Mouse (Mus musculus) layer of hippocampus, adult 8-10 months (tissue): ENCODE results near the gene Baiap3. TPM values are rescaled to one million over a fixed set of nuclear protein-coding genes. Genes with fewer than 3 reads are reported as not detected.
A peak's percentile ranks its signal among the peaks of the same experiment; 100 is the strongest.

Experiments
- DNase-seq, 2 experiments: peaks; one replicate each; pipeline ENCODE4 v3.0.0; 2022; ENCODE audit warnings: low spot score in 2 of 2
- total RNA-seq, 4 experiments: library from RNA; stranded (reverse); gene quantifications; 2 replicates each; pipeline ENCODE4 v1.2.4; 2022

The Baiap3 gene
- 10 to 100 TPM in 3 of 4 experiments, 1 to 10 TPM in 1; 9.6 to 16.7 (median 11.0) TPM for total RNA-seq

DNA sequence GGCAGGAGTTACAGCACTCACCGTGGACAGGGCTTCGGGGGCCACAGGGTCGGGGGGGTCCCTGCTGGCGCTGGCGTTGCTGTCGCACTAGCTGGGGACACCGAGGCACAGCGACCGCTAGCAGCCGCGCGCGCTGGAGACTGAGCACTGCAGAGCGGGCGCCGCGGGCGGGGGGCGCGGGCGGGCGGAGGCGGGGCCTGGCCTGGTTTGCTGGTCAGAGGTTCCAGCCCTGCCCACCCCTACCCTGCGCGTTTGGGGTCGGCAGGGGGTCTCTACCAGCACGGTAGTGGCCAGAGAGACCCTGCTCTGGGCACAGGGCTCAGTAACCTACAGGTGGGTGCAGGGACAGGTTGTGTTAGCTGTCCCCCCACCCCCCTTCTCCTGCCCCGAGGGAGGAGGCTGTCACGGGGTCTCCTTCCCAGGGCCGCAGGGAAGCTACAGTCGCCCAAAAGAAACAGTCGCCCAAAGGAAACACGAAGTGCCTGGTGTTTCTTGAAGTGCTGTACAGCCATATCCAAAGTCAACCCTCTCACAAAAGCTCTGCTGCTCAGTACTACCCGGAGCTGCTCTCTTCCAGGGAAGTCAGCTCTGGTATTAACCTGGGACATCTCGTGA is at the start of gene Baiap3:
Baiap3 (minus strand) TSS at position 225 of the 615 bp plus-strand sequence.
- no peak for DNase-seq

DNA sequence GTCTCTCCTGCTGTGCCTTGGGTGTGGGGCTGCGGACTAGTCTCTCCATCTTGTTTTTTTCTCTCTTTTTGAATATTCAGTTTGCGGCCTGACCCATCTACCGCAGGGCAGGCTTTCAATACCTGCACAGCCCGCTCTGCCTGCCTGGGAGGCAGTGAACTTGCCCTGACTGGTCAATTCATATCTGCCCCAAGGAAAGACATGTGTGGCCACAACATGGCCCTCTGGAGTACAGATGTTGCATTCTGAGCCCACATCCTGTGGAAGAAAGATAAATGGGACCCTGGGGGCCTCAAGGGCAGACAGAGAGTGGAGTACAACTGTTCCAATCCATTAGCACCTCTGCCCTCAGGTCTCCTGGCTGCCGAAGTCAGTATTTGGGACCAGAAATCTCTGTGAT is 41.9 kb upstream of the Baiap3 start, which contains the start of gene Prss34:
Prss34 (plus strand) TSS at position 301 of the 400 bp plus-strand sequence.
- DNase-seq = no peak

DNA sequence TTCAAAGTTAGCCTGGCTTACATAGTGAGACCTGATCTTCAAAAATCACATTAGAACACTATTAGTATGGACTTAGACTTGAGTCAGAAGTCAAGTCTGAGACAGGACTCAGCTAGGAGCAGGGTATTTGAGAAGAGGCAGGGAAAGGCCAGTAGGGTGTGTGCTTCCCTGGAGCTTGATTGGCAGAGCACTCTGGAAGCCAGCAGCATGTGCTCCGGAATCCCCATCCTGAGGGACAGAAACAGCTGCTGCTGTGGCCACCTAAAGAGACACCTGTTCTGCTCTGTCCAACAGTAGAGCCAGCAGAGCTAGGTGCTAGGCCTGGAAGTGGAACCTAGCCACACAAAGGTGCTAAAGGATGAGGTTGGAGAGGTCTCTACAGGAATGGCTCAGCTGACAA is 37.9 kb upstream of the Baiap3 start:
- DNase-seq = no peak

DNA sequence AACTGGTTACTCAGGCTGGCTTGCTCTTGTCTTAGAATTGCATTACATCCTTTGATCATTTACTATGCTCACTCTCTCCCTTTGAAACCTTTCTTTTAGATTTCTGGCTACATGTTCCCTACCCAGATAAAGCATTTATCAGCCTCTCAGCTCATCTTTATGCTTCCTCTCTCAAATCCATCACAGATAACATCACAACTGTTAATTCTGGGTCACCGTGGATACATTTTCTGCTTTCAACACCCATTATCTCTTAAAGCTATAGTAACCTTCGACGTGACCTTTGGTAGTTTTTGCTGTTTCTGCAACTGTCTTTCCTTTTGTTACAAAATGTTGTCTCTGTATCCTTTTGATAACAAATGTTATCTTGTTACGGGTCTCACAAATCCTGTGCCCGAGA is 37.3 kb upstream of the Baiap3 start:
- DNase-seq = no peak

DNA sequence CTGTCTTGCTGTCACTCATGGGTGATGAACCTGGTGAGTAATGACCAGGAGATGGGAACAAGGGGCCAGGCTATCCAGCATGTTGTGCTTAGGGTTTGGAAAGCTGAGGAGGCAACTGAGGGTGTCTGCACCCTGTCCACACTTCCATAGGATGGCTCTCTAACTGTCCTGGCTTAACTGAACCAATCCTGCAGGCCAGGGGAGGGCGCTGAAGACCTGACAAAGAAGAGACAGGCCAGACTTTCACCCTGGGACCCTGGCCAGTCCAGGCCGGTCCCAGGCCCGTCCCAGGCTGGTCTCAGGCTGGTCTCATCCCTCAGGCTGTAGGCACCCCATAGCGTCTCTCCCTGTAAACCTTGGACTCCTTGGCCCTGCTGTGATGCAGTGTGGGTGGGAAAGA is 34.2 kb upstream of the Baiap3 start:
- DNase-seq = no peak

DNA sequence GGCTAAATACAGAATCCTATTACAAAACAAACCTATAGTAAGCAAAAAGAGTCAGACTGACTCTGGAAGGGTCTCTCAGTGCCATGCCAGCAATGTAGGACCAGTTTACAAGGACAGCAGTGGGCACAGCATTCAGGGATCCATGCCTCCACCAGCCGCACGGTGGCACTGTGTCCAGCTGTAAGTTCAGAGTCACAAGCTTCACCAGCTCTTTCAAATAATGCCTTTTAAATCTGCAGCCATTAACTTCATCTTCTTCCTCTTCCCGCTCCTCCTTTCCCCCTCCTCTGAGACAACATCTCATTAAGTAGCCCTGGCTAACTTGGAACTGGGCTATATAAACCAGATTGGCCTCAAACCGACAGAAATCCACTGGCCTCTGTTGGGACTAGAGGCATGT is 32.7 kb upstream of the Baiap3 start:
- peak in 1 of 2 experiments; percentile 47 for DNase-seq

DNA sequence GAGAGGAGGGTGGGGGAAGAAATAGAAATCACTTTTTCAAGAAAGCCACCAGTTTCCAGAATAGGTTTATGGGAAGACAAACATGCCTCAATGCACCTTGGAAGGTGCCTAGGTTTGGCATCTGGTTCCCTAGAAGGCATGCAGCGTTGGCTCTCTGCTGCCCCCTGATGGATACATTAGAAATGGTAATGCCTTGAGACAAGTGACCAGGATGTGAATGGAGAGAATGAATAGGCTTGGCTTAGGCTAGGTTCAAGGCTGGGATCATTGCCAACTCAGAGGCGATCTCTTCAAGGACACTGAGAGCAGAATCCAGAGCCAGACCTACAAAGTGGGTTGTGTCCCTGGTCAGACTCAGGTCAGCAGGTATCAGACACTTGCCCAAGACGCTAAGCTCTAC is 28.9 kb upstream of the Baiap3 start:
- peak; percentile 26 to 56 for DNase-seq

DNA sequence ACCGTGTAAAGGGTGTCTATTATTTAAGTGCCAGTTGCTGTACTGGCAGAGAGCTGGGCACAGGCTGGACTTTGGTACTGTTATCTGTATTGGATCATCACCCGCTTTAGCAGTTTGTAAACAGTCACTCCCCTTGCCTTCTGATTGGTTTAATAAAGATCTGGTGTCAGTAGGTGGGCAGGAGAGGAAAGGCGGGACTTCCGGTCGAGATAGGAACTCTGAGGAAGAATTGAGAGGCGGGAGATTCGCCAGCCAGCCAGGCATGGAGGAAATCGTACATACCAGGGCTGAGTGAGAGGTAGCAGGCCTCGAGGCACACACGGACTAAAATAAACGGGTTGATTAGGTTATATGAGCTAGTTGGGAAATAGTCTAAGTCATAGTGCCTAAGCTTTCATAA is 26.0 kb upstream of the Baiap3 start:
- no peak for DNase-seq

DNA sequence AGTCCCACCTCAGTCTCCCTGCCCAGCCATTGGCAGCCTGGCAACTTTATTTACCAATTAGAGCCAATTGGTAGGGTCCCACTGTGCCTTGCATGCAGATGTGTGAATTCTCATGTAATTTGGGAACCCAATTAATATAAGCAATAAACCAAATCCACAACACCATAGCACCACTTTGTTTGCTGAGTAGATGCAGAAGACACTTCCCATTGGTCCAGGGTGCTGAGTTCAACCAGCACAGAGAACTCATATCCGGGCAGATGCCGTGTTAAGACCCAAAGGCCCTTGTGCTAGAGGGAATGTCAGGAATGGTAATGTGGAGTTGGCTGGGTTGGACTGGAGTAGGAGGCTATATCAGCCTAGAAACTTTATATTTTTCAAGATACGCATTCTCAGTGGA is 19.7 kb upstream of the Baiap3 start:
- DNase-seq = no peak

DNA sequence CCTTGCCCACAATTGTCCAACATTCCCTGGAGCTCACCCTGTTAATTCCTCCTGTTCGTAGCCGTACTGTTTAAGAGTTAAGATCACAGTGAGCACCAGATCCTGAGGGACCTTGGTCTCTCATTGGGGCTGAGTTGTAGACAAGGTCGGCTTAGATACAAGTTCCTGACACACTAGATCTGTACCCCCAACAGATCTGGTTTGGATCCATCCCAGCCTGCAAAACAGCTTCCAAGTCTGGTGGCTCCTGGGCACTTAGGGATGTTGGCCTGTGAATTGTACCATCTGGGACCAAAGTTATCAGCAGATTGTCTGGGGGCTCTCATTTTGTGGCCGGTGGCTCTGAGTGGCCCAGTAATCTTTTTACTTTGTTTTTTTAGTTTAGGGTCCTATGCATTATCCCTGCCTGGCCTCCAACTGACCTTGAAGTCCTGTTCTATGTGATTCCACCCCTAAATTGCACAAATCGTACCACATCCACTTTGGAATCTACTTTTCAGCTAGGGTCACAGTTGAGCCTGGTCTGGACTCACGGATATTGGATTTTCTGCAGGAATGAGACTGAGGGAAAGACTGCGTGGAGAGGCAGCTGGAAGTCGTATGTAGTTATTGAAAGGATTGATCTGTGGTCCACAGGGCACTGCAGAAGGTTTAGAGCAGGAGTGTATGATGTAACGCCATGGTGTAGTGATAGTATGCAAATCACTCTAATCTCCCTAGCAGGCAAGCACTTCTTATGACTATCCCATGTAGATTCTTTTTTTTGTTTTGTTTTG is 18.6 kb upstream of the Baiap3 start, which contains the start of gene Ube2i:
Ube2i (minus strand) TSS at position 52 of the 776 bp plus-strand sequence.
- DNase-seq = no peak

DNA sequence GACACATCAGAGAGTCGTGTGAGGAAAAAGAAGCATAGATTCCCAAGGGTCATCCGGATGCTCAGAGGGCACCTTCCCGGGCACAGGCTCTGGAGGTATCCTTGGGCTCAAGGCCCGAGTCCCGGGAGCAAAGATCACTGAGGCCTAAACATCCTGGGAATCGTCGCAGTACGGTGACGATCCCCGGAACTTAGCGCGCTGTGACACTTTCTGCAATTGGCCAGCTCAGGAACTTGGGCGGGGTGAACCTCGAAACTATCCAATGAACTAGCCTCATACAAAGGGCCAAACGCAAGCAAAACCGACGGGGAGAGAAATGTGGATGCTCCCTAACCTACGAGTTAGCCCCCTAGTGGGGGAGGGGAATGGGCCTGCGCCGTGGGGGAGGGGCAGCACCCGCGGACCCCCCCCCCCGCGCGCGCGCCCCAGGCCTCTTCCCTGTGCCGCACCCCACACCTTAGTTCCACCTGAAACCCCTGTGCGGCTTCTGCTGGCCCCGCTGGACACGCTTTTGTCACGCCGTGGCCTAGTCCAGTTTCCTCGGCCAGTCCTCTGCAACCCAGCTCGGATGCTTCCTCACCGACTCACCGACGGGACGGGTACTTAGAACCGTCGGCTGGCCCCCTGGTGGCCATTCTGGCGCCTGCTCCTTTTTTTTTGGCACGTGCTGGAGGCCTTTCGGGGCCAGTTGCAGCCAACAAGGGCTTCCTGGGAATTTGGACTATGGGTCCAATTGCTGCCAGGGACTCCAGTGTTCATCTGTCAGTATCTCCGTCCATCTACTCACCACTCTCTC is 17.7 kb upstream of the Baiap3 start:
- DNase-seq = peak; percentile 92 to 98

DNA sequence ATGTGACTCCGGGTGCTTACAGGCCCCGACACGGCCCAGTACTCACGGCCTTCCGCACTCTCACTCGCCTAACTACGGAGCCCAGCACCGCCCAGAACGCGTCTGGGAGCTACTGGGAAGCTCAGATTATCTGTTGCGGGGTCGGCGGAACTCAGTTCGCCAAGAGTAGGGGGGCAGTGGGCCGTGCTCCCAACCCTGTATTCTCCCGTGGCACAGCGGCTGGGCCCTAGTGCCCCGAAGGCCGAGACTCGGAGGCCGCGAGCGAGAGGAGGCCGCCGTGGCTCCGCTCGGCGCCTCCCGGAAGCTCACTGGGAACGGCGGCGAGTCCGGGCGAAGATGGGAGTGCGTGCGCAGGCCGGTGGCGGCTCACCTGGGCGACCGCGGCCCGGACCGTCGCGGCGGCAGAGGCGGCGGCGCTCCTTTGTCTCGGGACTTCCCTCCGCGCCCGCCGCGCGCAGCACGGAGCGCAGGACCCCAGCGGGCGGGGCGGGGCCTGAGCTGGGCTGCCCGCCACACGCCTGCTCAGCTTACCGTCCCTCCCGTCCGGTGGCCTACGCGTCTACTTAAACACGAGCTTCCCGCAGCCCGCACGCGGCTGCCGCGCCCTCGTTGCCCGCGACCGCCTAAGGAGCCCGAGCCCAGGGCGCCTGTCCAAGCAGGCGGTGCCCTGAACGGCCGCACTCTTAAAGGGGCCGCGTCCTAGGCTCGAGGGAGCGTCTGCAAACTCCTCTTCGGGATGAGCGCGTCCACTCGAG is 17.0 kb upstream of the Baiap3 start:
- peak; percentile 82 to 93 for DNase-seq

DNA sequence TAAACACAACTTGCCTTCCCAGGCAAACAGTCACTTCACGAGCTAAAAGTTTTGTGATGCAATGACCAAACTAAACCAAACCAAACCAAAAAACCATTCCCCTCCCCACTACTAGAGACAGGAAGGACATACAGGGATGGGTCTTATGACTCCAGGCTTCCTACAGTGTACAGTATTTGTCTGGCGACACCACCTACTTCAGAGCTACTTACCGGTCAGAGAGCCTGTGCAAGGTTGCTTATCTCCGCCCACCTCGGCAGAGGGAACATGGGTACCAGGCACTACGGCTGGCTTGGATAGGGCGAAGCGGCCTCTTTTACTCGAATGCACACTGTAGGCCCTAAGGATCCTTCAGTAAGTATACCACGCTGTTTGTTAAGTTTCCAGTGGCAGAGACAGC is 16.2 kb upstream of the Baiap3 start:
- no peak for DNase-seq

DNA sequence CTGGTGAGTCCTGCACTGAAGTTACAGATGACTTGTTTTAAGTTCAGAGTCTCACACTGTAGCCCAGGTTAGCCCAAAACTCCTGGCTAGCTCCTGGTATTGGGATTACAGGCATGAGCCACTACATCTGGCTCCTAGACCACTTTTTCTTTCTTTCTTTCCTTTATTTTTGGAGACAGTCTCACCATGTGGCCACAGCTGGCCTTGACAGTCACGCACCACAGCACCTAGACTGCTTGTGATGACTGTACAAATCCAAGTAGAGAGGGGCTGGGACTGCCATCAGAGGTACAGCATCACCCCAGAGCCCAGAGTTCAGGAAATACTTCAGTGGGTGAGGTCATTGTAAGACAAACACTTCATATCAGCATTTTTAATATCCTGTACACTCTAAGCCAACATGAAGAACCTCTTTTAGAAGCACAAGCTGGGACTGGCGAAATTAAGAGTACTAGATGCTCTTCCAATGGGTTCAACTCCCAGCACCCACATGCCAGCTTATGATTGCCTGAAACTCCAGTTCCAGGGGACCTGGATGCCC is 14.7 kb upstream of the Baiap3 start:
- no peak for DNase-seq

DNA sequence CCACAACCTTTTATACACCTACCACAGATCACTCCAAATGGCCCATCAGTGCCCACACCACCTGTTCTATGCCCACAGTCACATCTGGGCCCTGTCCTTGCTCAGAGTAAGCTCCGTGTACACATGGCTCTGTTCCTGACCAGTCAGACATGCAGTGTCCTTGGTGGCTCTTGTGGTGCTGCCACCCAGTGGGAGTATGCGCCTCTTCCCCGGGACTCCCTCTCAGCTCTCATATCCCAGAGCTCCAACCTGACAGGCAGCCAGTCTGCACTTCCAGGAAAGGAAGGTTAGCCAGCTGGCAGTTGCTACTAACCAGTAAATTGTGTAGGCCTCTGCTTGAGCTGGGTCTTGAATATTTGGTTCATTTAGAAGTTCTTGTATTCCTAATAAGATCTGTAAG is 8.3 kb upstream of the Baiap3 start:
- DNase-seq = peak in 1 of 2 experiments; percentile 44

DNA sequence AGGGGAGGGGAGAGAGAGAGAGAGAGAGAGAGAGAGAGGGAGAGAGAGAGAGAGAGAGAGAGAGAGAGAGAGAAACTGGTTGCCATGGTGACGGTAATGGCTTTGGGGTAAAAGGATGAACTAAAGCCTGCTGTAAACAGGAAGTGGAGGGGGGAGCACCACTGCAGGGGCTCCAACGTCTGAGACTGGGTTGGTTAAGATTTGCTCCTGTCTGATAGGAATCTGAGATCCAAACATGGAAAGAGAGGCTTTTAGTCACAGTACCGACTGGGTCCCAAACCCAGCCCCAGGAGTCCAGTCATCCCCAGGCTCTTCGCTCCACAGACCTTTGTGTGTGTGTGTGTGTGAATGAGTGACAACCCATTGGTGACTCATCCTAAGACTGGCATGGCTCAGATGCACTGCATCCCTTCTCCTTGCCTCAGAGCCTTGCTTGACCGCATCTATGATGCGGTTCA is 1.7 kb upstream of the Baiap3 start:
- DNase-seq = no peak

DNA sequence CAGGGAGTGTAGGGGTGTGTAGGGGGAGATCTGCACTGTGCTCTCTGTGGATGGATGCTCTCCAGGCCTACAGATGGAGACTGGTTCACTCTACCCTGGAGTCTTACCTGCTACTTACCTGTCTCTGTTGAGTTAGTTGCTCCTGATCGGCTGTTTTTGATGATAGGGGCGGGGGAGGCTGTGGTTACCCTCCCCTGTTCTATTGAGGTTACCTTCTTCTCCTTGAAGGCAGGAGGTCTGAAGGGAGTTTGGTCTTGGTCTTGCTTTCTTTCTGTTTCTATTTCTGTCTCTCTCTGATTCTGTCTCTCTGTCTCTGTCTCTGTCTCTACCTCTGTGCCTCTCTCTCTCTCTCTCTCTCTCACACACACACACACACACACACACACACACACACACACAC is 1.1 kb downstream of the Baiap3 start:
- no peak for DNase-seq

DNA sequence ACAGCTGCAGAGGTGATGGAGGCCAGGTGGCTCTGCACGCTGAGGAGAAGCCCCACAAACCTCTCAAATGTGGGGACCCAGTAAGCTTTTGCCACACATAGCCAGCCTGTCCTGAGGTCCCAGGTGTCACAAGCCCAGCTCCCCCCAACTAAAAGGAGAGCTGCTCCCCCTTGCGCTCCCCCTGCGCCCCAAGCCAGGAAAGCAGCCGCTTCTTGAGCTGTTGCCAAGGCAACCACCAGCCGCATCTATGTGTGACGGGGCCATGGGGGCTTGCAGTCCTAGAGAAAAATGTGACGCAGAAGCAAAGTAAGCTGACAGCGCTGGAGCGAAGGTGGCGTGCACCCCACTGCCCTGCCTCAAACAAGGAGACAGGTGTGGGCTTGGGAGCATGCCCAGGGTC is 2.4 kb downstream of the Baiap3 start:
- DNase-seq = peak in 1 of 2 experiments; percentile 48

DNA sequence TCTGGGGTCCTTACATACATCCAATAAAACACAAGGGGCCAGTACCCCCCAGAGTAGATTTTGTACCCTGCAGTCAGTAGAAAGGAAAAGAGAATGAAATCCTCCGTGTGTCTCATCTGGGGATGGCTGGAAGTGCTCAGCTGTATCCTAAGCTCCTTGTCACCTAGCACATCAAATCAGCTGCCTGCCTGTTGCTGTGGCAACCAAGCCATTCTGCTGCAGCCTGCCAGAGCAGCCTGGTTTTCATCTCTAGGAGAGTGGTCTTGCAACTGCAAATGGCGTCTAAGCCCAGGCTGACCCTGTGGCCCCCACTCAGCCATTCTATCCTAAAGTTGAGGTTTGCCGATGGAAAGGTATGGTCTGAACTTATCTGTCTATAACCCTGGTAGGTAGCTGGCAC is 3.5 kb downstream of the Baiap3 start:
- DNase-seq = no peak

DNA sequence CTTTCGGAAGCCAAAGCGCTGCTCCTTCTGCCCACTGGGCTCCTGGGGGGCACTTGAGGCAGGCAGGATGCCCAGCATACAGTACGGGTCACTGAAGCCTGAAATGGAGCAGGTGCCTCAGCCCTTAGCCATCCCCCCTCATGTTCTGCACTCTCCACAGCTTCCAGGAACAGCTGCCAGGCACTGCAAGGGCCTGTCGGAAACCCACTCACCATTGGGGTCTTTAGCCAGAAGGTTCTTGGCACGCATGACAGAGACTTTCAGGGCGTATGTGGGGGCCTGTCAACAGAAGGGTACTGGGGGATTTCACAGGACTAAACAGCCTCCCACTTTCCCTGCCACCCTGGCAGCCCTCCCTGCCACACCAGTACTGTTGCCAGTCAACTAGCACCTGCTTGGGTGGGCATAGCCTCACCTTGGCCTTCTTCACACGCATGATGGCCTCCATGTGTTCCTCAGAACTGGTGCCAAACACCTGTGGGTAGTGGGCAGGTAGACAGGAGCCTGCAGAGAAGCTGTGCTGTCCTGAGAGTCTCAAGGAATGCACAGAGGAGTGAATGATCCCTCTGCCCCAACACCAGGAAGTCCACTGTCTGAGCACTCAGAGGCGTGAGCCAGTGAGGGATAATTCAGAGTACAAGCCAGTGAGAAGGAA is 5.9 kb downstream of the Baiap3 start:
- DNase-seq = no peak
